Mouse (Mus musculus) megakaryocyte, embryonic 14.5 days (primary cell): ENCODE measurements at regions not wholly inside any gene's neighbourhood (a gene's known extent, or its start where the extent isn't known, plus 50 kb on each side); places are given as distances from the start of the nearest gene placed in this dataset.

ENCODE experiments used
- FLI1 ChIP-seq: IDR thresholded peaks from 2 replicates; pipeline ENCODE4 v1.6.1; 2012; ENCODE audit warnings: low read length, inconsistent platforms, mixed read lengths
- GATA1 ChIP-seq: IDR thresholded peaks from 3 replicates; pipeline ENCODE4 v1.6.1; 2012; ENCODE audit warnings: mixed read lengths, low read length, inconsistent platforms, borderline replicate concordance

GRCm38 (mm10) chr12:70616049-70616448, 163.2 kb downstream of the Tmx1 start:
- TF ChIP-seq GATA1 = no peak
- TF ChIP-seq FLI1 = no peak
